Mouse (Mus musculus) liver, postnatal 0 days (tissue): ENCODE measurements around the gene Bach2.

ENCODE experiments used
- CTCF ChIP-seq: sonication (generic); IDR thresholded peaks from 2 replicates; pipeline ENCODE4 v1.5.1; 2016; ENCODE audit warnings: antibody characterized with exemption, low read depth
- EP300 ChIP-seq: IDR thresholded peaks from 2 replicates; pipeline ENCODE4 v1.6.1; 2016; ENCODE audit warnings: antibody characterized with exemption, low read depth, mild to moderate bottlenecking

GRCm38 (mm10) chr4:32386931-32387330 is 148.3 kb downstream of the Bach2 start:
- TF ChIP-seq EP300 (no peak), CTCF (no peak)
